Mouse (Mus musculus) sigmoid colon, adult 10 weeks (tissue): Measurements from ENCODE around the gene Amer1. TPM values are rescaled to one million over a fixed set of nuclear protein-coding genes. Genes with fewer than 3 reads are reported as not detected.

ENCODE experiments used
- polyA plus RNA-seq: library from polyadenylated mRNA; stranded (reverse); fragments of 350-450 nt; fragmentation: Illumina TruSeq; extraction: RNeasy Lipid Tissue Mini Kit (QIAGEN cat#74804); gene quantifications from one replicate; pipeline ENCODE4 v1.2.3, GENCODE M21; 2014; ENCODE audit warnings: low read depth, low replicate concordance

Gene Amer1
- 9.6 TPM for polyA plus RNA-seq

GRCm38 (mm10) chrX:95444776-95445111 lies at the start of gene Amer1:
Gene Amer1 (minus strand): TSS chrX:95444872.

Other genes with a start within 250 kb of the Amer1 start
- 11.2 TPM for gene Arhgef9, start 248.0 kb downstream of the Amer1 start, polyA plus RNA-seq
- gene Asb12, start 113.1 kb upstream of the Amer1 start, polyA plus RNA-seq = not detected
- not detected for gene Pfn5, start 113.2 kb upstream of the Amer1 start, polyA plus RNA-seq
- gene Zc4h2, start 213.6 kb upstream of the Amer1 start, polyA plus RNA-seq = 9.6 TPM